Mouse (Mus musculus) liver, adult (tissue): ENCODE measurements around the gene Sh2b2.

Experiments used
- GATA4 ChIP-seq: IDR thresholded peaks from 2 replicates; pipeline ENCODE4 v1.6.1; 2014; ENCODE audit warnings: mild to moderate bottlenecking, low read length; ENCODE audit not compliant: insufficient replicate concordance

Sh2b2 gene

DNA sequence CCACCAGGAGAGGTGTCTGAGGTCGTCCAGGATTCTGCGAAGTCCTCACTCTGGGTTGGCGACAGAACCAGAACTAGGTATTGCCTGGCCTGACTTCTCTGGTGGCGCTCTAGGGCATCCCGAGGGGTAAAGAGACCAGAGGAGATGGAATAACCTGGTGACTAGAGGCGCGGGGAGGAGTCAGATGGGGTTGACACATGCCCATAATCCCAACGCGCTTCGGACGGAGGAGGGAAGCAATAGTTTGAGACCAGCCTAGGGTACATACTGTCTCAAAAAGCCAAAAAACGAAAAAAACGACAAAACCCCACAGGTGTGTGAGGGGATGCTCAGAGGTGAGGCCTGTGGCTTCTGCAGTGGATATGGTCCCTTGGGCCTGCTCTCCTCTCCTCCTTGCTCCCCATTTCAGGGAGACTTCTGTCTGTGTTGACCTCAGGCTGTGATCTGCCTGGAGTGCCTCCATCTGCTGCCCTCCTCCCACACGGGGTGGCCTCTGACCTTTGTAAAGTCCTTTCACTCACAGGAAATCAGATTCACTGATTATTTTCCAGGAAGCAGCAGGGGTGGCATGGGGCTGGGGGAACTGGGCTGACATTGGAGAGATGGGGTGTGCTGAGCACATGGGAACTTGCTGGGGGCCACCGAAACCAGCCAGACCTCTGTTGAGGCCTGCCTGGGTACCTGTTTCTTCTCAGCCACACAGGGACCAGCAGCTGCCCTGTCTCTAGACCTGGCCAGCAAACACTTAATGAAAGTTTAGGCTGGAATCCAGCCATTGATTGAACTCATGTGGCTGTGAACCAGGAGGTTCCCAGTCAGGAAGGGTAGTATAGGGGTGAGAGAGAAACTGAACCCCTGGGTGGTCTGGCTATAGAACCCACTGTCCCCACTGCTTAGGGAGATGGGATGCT, 560 bp downstream of the Sh2b2 start:
- no peak for TF ChIP-seq GATA4

- no peak for TF ChIP-seq GATA4
Measured at GRCm38 (mm10) chr5:136244762-136245540, 1.4 kb downstream of the Sh2b2 start.

DNA sequence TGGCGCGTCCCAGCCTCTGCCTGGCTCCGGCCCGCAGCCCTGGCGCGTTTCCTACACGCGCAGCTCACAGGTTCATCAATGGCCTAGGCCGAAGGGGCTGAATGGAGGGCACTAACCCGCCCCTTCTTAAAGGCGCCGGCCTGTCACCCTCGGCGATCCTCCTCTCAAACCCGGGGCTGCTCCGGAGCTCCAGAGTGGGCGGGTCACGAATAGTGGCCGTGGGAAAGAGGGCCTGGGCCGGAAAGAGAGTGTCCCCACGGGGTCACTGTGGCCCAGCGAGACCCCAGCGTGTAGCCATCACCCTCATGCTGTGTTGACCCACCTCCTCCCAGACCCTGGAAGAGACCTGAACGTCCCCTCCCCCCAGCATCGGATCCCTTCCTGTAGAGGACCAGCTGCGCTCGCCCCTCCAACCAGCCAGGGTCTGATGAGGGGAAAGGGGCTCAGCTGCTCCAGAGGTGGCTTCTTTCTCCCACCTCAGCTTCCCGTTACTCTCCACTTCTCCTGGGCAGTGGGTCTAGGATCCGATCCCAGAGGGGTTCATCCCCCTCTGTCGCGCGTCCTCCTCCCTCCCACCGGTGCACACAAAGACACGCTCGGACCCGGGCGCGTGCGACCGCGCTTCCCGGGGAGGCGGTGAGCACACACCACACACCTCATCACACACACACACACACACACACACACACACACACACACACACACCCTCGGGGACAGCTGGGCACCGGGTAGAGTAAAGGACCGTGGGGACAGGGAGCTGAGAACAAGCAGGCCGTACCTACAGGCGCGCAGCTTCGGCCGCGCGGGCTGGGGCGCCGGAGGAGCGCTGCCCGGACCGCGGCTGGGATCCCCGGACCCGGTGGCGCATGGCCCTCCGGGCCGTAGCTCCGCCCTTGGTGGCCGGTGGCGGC, 2.2 kb downstream of the Sh2b2 start:
- no peak for TF ChIP-seq GATA4

DNA sequence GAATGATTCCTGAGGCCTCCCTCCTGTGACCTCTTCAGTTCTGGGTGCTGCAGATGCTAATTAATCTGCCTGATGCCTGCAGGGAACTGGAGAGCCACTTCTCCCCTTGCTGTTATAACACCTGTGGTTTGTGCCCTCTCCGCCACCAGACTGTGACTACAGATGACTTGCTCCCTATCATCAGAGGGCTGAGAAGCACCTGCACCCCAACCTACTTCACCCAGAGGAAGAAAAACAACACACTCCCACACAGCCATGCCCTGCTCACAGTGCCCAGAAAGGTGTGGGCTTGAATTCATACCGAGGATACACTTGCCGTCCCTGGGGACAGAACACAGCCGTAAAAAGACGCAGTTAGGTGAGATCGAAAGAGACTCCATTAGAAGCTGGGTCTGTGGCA, 5.2 kb downstream of the Sh2b2 start:
- no peak for TF ChIP-seq GATA4

DNA sequence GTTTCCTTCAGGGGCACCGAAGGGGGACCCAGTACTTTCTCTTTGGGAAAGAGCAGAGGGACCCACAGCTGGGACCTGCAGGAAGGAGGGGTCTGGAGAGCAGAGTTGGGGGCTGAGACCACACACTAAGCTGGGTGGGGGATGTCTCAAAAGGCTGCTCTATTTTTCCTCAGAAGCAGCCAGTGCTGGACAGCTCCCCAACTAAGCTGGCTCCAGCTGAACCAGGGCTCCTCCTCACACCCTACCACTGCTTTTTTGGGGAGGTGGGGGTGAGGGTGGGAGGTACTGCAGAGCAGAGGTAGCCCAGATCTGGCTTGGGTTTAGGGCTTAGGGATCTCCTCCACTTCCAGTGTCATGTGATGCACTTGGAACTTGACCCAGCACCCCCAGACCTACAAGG, 6.0 kb downstream of the Sh2b2 start:
- no peak for TF ChIP-seq GATA4

GRCm38 (mm10) chr5:136237607-136238006, 8.7 kb downstream of the Sh2b2 start:
- TF ChIP-seq GATA4 = no peak

GRCm38 (mm10) chr5:136236611-136237010, 9.7 kb downstream of the Sh2b2 start:
- TF ChIP-seq GATA4 = peak; percentile 50; the same call in 1 of the 2 replicates

- no peak for TF ChIP-seq GATA4
Measured at GRCm38 (mm10) chr5:136230348-136231035, 15.9 kb downstream of the Sh2b2 start.

GRCm38 (mm10) chr5:136226246-136226876, 20.0 kb downstream of the Sh2b2 start:
- TF ChIP-seq GATA4 = no peak

DNA sequence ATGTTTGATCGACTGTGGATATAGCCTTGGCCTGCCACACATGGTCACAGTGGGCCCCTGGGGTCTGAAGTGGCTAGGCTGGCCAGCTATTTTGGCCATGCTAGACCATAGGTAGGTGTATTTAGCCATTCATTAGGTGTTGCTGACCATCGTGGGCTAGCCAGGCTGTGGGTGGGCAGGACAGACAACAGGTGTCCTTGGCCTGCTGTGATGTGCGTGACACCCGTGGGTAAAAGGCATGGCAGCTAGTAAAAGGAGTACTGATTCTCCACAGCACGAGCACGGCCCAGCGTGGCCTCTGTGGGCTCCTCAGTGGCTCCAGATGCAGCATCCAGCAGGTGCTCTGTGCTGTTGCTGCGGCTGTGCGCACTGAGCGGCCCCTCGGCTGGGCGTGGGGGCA, 27.8 kb downstream of the Sh2b2 start:
- no peak for TF ChIP-seq GATA4

GRCm38 (mm10) chr5:136217932-136218381, 28.4 kb downstream of the Sh2b2 start:
- TF ChIP-seq GATA4 = no peak

GRCm38 (mm10) chr5:136217004-136217665, 29.2 kb downstream of the Sh2b2 start:
- TF ChIP-seq GATA4 = no peak

DNA sequence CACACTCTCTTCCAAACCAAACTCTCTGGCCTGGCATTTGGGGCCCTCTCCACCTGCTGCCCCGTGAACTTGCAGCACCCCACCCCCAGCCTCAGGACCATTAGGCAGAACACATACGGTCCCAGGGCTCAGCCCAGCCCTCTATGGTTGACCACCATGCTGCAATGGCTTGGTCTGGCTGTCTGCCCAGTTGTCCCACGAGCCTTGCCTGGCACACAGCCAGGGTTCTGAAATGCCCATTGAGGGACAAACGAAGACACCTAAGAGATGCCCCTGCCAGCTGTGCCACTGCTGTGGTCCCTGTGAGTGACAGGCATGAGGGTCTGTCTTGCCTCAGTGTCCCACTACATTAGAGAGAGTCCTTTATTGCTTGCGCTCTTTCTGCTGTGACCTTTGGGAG, 30.4 kb downstream of the Sh2b2 start:
- TF ChIP-seq GATA4 = no peak
